Mouse (Mus musculus) testis, adult 2 months (tissue): ENCODE data around the gene Ltbp1.

ENCODE experiments used
- CTCF ChIP-seq: fragments of 200-500 bp; IDR thresholded peaks from 2 replicates; pipeline ENCODE4 v1.5.1; 2012; ENCODE audit warnings: low read depth, mild to moderate bottlenecking, inconsistent platforms, low read length, moderate library complexity; ENCODE audit not compliant: control insufficient read depth, insufficient read depth, insufficient replicate concordance
- POLR2A ChIP-seq: fragments of 200-500 bp; IDR thresholded peaks from 2 replicates; pipeline ENCODE4 v1.6.1; 2012; ENCODE audit warnings: low read depth, mild to moderate bottlenecking, inconsistent platforms, low read length, moderate library complexity; ENCODE audit not compliant: control insufficient read depth

- TF ChIP-seq POLR2A (no peak), CTCF (no peak)
Measured at GRCm38 (mm10) chr17:75073887-75074286, 68.5 kb downstream of the Ltbp1 start.
